Mouse (Mus musculus) bone marrow macrophage, adult 2 months (primary cell): Measurements from ENCODE around the gene Tsen2. TPM values are rescaled to one million over a fixed set of nuclear protein-coding genes. Genes with fewer than 3 reads are reported as not detected.

Source experiments
- H3K27ac ChIP-seq: 2 replicates; pipeline ENCODE4 v1.5.1; 2012; ENCODE audit warnings: low read depth, low read length; ENCODE audit not compliant: insufficient read depth
- H3K4me1 ChIP-seq: 2 replicates; pipeline ENCODE4 v1.6.1; 2012; ENCODE audit warnings: low read length; ENCODE audit not compliant: control insufficient read depth, insufficient read depth
- H3K4me3 ChIP-seq: 2 replicates; pipeline ENCODE4 v1.5.1; 2012; ENCODE audit warnings: mild to moderate bottlenecking, low read length, moderate library complexity; ENCODE audit not compliant: insufficient read depth
- CTCF ChIP-seq: IDR thresholded peaks from 2 replicates; pipeline ENCODE4 v1.5.1; 2012; ENCODE audit warnings: low read depth, mild to moderate bottlenecking, low read length, moderate library complexity
- POLR2A ChIP-seq: IDR thresholded peaks from 2 replicates; pipeline ENCODE4 v1.6.1; 2012; ENCODE audit warnings: mild to moderate bottlenecking, low read depth, low read length, borderline replicate concordance
- polyA plus RNA-seq: library from polyadenylated mRNA; stranded (reverse); fragments of >200 nt; gene quantifications from 2 replicates; pipeline ENCODE4 v1.2.4, GENCODE M21; 2012; ENCODE audit not compliant: missing spikeins, insufficient read depth, insufficient read length

The Tsen2 gene
- polyA plus RNA-seq, 1 experiment, result 6.5 TPM

GRCm38 (mm10) chr6:115565479-115566045 is 21.1 kb downstream of the Tsen2 start:
- TF ChIP-seq POLR2A (no peak), CTCF (no peak)
- H3K4me3 ChIP-seq, result no peak overlapping the region
- H3K4me1 ChIP-seq, result no peaks in the 10 kb centered on the region
- H3K27ac ChIP-seq, result no peak overlapping the region

DNA sequence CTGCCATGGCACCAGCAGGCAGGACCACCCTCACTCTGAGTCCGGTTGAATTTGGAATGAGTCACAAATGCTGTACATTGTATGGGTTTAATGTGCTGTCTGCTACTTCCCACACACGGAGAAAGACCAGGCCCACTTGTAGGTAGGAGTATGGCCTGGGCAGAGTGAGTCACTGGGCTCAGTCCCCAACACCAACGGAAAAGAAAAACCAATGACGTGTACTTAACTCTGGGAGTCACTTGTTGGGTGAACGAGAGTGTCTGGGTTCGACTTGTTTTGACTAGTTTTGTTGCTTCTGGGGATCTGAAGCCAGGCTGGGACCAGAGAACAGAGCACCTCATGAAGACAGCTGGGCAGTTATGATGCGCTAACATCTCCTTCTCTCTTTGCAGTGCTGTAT is 29.7 kb downstream of the Tsen2 start:
- Histone ChIP-seq H3K4me1 (no peaks in the 10 kb centered on the region), H3K4me3 (no peak overlapping the region), H3K27ac (no peak overlapping the region)
- TF ChIP-seq CTCF (no peak), POLR2A (no peak)

DNA sequence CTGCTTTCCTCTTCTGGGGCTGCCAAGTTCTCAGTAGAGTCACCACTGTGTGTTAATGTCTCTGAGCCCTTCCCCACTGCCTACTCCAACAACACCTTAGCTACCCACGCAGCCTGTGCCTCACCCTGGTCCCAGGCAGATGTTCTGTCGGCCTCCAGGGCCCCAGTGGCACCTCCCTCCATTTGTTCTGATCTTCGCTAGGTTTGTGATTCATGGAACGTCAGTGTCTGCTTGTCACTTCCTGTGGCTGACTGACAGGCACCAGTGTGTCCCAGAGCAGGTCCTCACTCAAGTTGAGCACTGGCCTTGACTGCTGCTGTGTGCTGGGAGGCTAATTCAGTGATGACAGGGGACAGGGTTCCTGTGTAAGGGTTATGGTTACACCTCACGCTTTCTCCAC is 32.9 kb downstream of the Tsen2 start:
- Histone ChIP-seq H3K27ac (no peak overlapping the region), H3K4me3 (no peak overlapping the region), H3K4me1 (no peaks in the 10 kb centered on the region)
- TF ChIP-seq CTCF (no peak), POLR2A (no peak)

DNA sequence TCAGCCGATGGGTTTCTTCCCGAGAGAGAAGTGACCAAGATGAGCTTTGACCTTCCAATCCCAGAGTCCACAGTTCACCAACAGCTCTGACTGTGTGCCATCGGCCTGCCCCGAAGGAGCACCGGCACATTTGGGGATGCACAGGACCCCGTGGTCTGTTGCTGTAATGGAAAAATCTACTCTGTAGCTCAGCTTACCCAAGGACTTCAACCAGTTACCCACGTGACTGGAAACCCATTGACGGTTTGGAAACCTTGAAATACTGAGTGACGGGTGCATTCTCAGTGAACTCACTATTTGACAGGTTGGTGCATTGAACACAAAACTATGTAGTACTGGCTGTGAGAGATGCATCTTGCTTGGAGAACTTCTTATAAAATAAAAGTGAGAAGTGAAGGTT is 33.5 kb downstream of the Tsen2 start:
- H3K4me1 ChIP-seq, result no peaks in the 10 kb centered on the region
- TF ChIP-seq POLR2A (no peak), CTCF (no peak)
- no peak overlapping the region for H3K4me3 ChIP-seq
- no peak overlapping the region for H3K27ac ChIP-seq

GRCm38 (mm10) chr6:115580810-115581209 is 36.3 kb downstream of the Tsen2 start:
- no peak overlapping the region for H3K27ac ChIP-seq
- no peak overlapping the region for H3K4me3 ChIP-seq
- no peak for TF ChIP-seq POLR2A
- TF ChIP-seq CTCF, result no peak
- H3K4me1 ChIP-seq, result no peaks in the 10 kb centered on the region

- Histone ChIP-seq H3K27ac (no peak overlapping the region), H3K4me3 (no peak overlapping the region), H3K4me1 (no peaks in the 10 kb centered on the region)
- no peak for TF ChIP-seq CTCF
These were observed 38.1 kb downstream of the Tsen2 start for GRCm38 (mm10) chr6:115582328-115583115.

- Histone ChIP-seq H3K4me3 (no peak overlapping the region), H3K27ac (no peak overlapping the region), H3K4me1 (no peaks in the 10 kb centered on the region)
- no peak for TF ChIP-seq POLR2A
- no peak for TF ChIP-seq CTCF
These were observed 39.1 kb downstream of the Tsen2 start for GRCm38 (mm10) chr6:115583430-115584125.

DNA sequence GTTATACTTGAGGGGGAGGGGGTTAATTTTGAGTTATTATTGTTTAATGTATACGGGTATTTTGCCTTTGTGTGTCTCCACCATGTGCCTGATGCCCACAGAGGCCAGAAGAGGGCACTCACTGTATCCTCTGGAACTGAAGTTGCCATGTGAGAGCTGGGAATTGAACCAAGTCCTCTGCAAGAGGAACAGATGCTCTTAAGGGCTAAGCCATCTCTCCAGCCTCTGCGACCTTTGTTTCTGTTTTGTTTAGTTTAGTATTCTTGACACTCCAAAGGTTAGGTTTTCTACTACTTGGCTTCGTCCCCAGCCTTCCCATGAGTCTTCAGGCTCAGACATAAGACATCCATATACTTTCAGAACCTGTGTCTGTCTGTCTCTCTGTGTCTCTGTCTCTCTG is 39.7 kb downstream of the Tsen2 start:
- Histone ChIP-seq H3K4me3 (no peak overlapping the region), H3K4me1 (no peaks in the 10 kb centered on the region), H3K27ac (no peak overlapping the region)
- TF ChIP-seq POLR2A, result no peak
- TF ChIP-seq CTCF, result no peak

GRCm38 (mm10) chr6:115586321-115586720 is 41.9 kb downstream of the Tsen2 start:
- Histone ChIP-seq H3K4me3 (no peak overlapping the region), H3K4me1 (no peaks in the 10 kb centered on the region), H3K27ac (no peak overlapping the region)
- TF ChIP-seq CTCF (no peak), POLR2A (no peak)
